ENCODE assay signal across 11 mouse cellular contexts in the genomic region with DNA sequence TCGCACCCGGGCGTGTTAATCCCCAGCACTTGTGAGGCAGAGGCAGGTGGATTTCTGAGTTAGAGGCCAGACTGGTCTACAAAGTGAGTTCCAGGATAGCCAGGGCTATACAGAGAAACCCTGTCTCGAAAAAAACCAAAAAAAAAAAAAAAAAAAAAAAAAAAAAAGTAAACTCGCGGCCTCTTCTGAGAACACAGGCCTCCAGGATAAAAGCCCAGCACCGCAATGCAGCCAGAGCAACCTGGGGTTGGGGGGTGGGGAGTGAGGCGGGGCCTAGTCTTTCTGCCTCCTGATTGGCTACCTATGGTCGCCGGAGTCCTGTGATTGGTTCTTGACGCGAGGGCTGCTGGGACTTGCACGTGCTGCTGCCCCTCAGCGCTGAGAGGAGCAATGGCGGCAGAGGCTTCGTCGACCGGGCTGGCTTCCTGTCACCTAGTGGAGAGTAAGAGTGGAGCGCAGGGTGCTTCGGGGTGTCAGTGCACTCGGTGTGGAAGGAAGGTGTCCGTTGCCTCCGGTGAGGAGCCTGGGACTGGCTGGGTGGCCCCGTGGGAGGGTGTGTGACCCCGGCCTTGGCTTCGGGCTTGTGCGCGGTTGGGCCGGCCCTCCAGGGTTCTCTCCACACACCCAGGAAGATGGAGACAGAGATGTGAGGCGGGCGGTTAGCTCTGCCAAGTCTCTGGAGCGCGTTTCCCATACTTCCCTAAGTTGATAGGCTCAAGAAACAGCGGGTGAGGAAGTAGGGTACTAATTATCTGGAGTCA. TPM values are rescaled to one million over a fixed set of nuclear protein-coding genes. Genes with fewer than 3 reads are reported as not detected.
DNase-seq lines count a peak whose midpoint lies in the region; ATAC-seq and TF ChIP-seq lines count a peak whose summit lies in the region.
"Had no signal": no experiment of that assay in that cellular context is flagged by ENCODE, and none has a peak within 500 bp of the region (broad histone marks: within the 10 kb centered on the region; RNA-seq: fewer than 3 reads in every experiment).

A gene (plus strand): TSS at position 271 of the 761 bp plus-strand sequence.

- DNase-seq in heart, adult 2 months, result no peak
- DNase-seq in ZHBTc4 (ENCODE audit: low read depth, low spot score), result peak; percentile 95
- DNase-seq in neural tube, embryonic 10.5 days (ENCODE audit: extremely low spot score, low spot score), result peak; percentile 13
- no peak for DNase-seq in right cerebral cortex, postnatal 4 days
- DNase-seq in adrenal gland, adult 8-10 months, result no peak
- no peak for DNase-seq in cerebellum, adult 11-12 months
- DNase-seq: kidney, postnatal 36 days had no signal

- H3K27me3 ChIP-seq in heart, embryonic 14.5 days (ENCODE audit: control insufficient read depth, insufficient read depth, low read length), result no peaks in the 10 kb centered on the region
- H3K27me3 ChIP-seq in heart, adult 2 months (ENCODE audit: control insufficient read depth, insufficient read depth, low read length), result 0 out of 2 replicates have a peak, but pooled peaks cover 2% of the 10 kb centered on the region
- no peaks in the 10 kb centered on the region for H3K27me3 ChIP-seq in hindbrain, embryonic 16.5 days (replicated peaks; ENCODE audit: control insufficient read depth, insufficient read depth, low read length)
- H3K27me3 ChIP-seq: embryonic facial prominence, embryonic 12.5 days had no signal

- H3K27ac ChIP-seq in heart, embryonic 14.5 days (replicated peaks in 1 of 2; ENCODE audit: control insufficient read depth in 1 of 2, insufficient read depth in 1 of 2, low read depth in 2 of 2, low read length in 2 of 2), result no peak within 1 kb of the TSS
- no peak within 1 kb of the TSS for H3K27ac ChIP-seq in heart, adult 2 months
- H3K27ac ChIP-seq in hindbrain, embryonic 16.5 days (ENCODE audit: low read depth, low read length), result no peak within 1 kb of the TSS
- H3K27ac ChIP-seq: embryonic facial prominence, embryonic 12.5 days had no signal

- H3K4me2 ChIP-seq in heart, embryonic 14.5 days (ENCODE audit: low read length), result peak within 1 kb of the TSS; percentile 46; the same call in 1 of the 2 replicates
- peak within 1 kb of the TSS; percentile 35 for H3K4me2 ChIP-seq in hindbrain, embryonic 16.5 days (ENCODE audit: low read length)
- H3K4me2 ChIP-seq: embryonic facial prominence, embryonic 12.5 days had no signal

- no peak for ATAC-seq in heart, embryonic 14.5 days (ENCODE audit: insufficient number of reproducible peaks, insufficient read depth, low FRiP score, low read depth)
- ATAC-seq in hindbrain, embryonic 16.5 days, result no peak
- ATAC-seq: Patski had no signal

- H3K9me3 ChIP-seq in heart, embryonic 14.5 days (ENCODE audit: control insufficient read depth, low read length), result no peaks in the 10 kb centered on the region
- H3K9me3 ChIP-seq in hindbrain, embryonic 16.5 days (ENCODE audit: control insufficient read depth, low read length), result no peaks in the 10 kb centered on the region
- H3K9me3 ChIP-seq: embryonic facial prominence, embryonic 12.5 days had no signal

- no peak within 1 kb of the TSS for H3K9ac ChIP-seq in heart, embryonic 14.5 days (ENCODE audit: low read length)
- H3K9ac ChIP-seq in heart, adult 2 months (ENCODE audit: low read depth, low read length), result no peak within 1 kb of the TSS
- no peak within 1 kb of the TSS for H3K9ac ChIP-seq in hindbrain, embryonic 16.5 days (ENCODE audit: low read depth, low read length)
- H3K9ac ChIP-seq: embryonic facial prominence, embryonic 12.5 days had no signal

- WGBS in heart, embryonic 14.5 days, result 59% methylated on average over 33 of the region's 34 CpGs
- 59% methylated on average over 34 of the region's 34 CpGs for WGBS in heart, adult 2 months
- 70% methylated on average over 34 of the region's 34 CpGs for WGBS in hindbrain, embryonic 16.5 days

- H3K36me3 ChIP-seq in heart, embryonic 14.5 days (ENCODE audit: control insufficient read depth, insufficient read depth, low read length), result no peaks in the 10 kb centered on the region
- no peaks in the 10 kb centered on the region for H3K36me3 ChIP-seq in heart, adult 2 months (ENCODE audit: control insufficient read depth, insufficient read depth, low read length)
- no peaks in the 10 kb centered on the region for H3K36me3 ChIP-seq in hindbrain, embryonic 16.5 days (ENCODE audit: control insufficient read depth, insufficient read depth, low read length)
- H3K36me3 ChIP-seq: embryonic facial prominence, embryonic 12.5 days had no signal

- no peak for TF ChIP-seq POLR2A in heart, adult 2 months (IDR thresholded peaks at IDR 0.05; ENCODE audit: insufficient read depth, low read depth, low read length)

- intact Hi-C loops in heart, adult 2 months (cut with DNase I), result no loop called here

- no peak for TF ChIP-seq CTCF in heart, adult 2 months (IDR thresholded peaks at IDR 0.05)

- no peaks in the 10 kb centered on the region for H3K4me1 ChIP-seq in heart, embryonic 14.5 days (ENCODE audit: control insufficient read depth in 2 of 2, insufficient read depth in 2 of 2, low read length in 2 of 2)
- no peaks in the 10 kb centered on the region for H3K4me1 ChIP-seq in heart, adult 2 months (ENCODE audit: control insufficient read depth, insufficient read depth, low read length)
- no peaks in the 10 kb centered on the region for H3K4me1 ChIP-seq in hindbrain, embryonic 16.5 days (ENCODE audit: control insufficient read depth, insufficient read depth, low read depth, low read length)
- H3K4me1 ChIP-seq: embryonic facial prominence, embryonic 12.5 days had no signal

- peak within 1 kb of the TSS; percentile 20 to 45 for H3K4me3 ChIP-seq in heart, embryonic 14.5 days (ENCODE audit: control insufficient read depth in 1 of 2, insufficient read depth in 1 of 2, low read depth in 1 of 2, low read length in 2 of 2)
- no peak within 1 kb of the TSS for H3K4me3 ChIP-seq in heart, adult 2 months
- no peak within 1 kb of the TSS for H3K4me3 ChIP-seq in hindbrain, embryonic 16.5 days (ENCODE audit: low read length)
- H3K4me3 ChIP-seq: embryonic facial prominence, embryonic 12.5 days had no signal

- TF ChIP-seq EP300 in heart, adult 2 months (IDR thresholded peaks at IDR 0.05; ENCODE audit: insufficient read depth, low read depth, low read length), result no peak

- H3K79me2 ChIP-seq in heart, adult 2 months (replicated peaks; ENCODE audit: control insufficient read depth, insufficient read depth, low read length), result no peaks in the 10 kb centered on the region

RNA-seq across cellular contexts. Expression of the gene that starts here (rescaled TPM):
- polyA plus RNA-seq in heart, embryonic 14.5 days (2014; fragmentation: Nextera tagmentation; extraction: Ambion mirVana), result 3.6 and 3.7 TPM in 2 replicates
- total RNA-seq in heart, adult 2 months (2021), result under 1 TPM; 0.29 to 0.34 TPM
- polyA plus RNA-seq in heart, adult 2 months (2012; rRNA removed), result 0.06 and 0.09 TPM in 2 replicates
- polyA plus RNA-seq in hindbrain, embryonic 16.5 days (2015; fragmentation: Nextera tagmentation; extraction: Ambion mirVana), result 0.80 and 1.1 TPM in 2 replicates
- total RNA-seq in adrenal gland, adult 8-10 months (2022), result 1 to 10 TPM in 2 of 4 experiments, under 1 TPM in 2; 0.59 to 1.9 (median 1.2) TPM
- polyA plus RNA-seq: Patski had no signal

Comparison
In these comparisons a context has a peak if more than half of its experiments do, and no peak if none do; other contexts are left out.
1. H3K4me3 ChIP-seq: peak in heart, embryonic 14.5 days (2 of 2); none in heart, adult 2 months (single experiment) and hindbrain, embryonic 16.5 days (single experiment).
2. DNase-seq: peak in ZHBTc4 (single experiment) and neural tube, embryonic 10.5 days (single experiment); none in heart, adult 2 months (0 of 2), right cerebral cortex, postnatal 4 days (single experiment), adrenal gland, adult 8-10 months (single experiment) and cerebellum, adult 11-12 months (single experiment).